Mouse (Mus musculus): ENCODE measurements around the gene Med13l. TPM values are rescaled to one million over a fixed set of nuclear protein-coding genes. Genes with fewer than 3 reads are reported as not detected.

The Med13l gene
- total and polyA plus RNA-seq, 3 experiments: 2.0 to 11.0 (median 10.1) TPM

DNA sequence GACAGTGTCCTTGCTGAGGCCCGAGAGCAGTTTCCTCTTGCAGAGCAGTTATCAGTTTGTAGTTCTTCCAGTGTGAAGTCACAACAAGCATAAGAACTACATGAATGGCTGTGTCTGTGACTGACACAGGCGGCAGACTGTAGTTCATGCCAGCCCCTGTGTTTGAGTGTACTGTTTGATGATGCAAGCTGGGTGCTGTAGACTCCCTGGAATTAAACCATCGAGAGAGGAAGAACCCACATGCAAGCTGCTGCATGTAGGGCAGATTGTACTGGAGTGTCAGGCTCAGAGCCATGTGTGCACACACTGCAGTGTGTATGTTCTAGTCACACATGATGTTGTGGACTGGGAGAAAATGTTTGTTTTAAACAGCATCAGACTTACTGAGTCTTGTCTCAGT lies 192.4 kb downstream of the Med13l start:
- Histone ChIP-seq H3K9ac (ENCODE audit: insufficient read depth, low read depth) (no peak overlapping the region), H3K36me3 (replicated peaks in 1 of 2; ENCODE audit: control insufficient read depth in 1 of 2, insufficient read depth in 1 of 2, low read length in 1 of 2) (peaks cover 90 to 100% of the 10 kb centered on the region in 2 experiments), H3K9me3 (replicated peaks; ENCODE audit: low read length) (no peaks in the 10 kb centered on the region), H3K4me1 (ENCODE audit: control insufficient read depth in 1 of 2, insufficient read depth in 2 of 2) (no peaks in the 10 kb centered on the region), H3K27me3 (replicated peaks) (no peaks in the 10 kb centered on the region), H3K27ac (ENCODE audit: insufficient read depth, low read depth) (no peak overlapping the region), H3K4me3 (replicated peaks in 1 of 3; ENCODE audit: low read depth in 2 of 3, low read length in 2 of 3, poor library complexity in 1 of 3) (no peak overlapping the region), H3K4me2 (ENCODE audit: insufficient read depth, low read depth, poor library complexity, severe bottlenecking) (no peak overlapping the region), H3K79me2 (replicated peaks; ENCODE audit: control insufficient read depth, extremely low read depth, insufficient read depth, poor library complexity, severe bottlenecking) (no peaks in the 10 kb centered on the region)
- no peak for DNase-seq (ENCODE audit: extremely low read depth)
- TF ChIP-seq TCF12 (IDR thresholded peaks at IDR 0.05; ENCODE audit: low read depth, low read length): no peak
- TF ChIP-seq MYC (IDR thresholded peaks at IDR 0.05; ENCODE audit: low read depth, low read length): no peak
- TF ChIP-seq MAFK (IDR thresholded peaks at IDR 0.05; ENCODE audit: insufficient replicate concordance, low read length): no peak
- no peak for TF ChIP-seq UBTF (IDR thresholded peaks at IDR 0.05; ENCODE audit: low read depth, low read length)
- no peak for TF ChIP-seq USF1 (IDR thresholded peaks at IDR 0.05; ENCODE audit: low read depth, low read length)
- TF ChIP-seq BHLHE40 (IDR thresholded peaks at IDR 0.05; ENCODE audit: low read depth, low read length): no peak
- no peak for TF ChIP-seq ZNF384 (IDR thresholded peaks at IDR 0.05; ENCODE audit: low read depth, low read length)
- no peak for TF ChIP-seq ELF1 (IDR thresholded peaks at IDR 0.05; ENCODE audit: low read depth, low read length)
- TF ChIP-seq IRF4 (IDR thresholded peaks at IDR 0.05; ENCODE audit: low read depth, low read length): no peak
- no peak for TF ChIP-seq KAT2A (IDR thresholded peaks at IDR 0.05; ENCODE audit: insufficient replicate concordance, low read length)
- TF ChIP-seq RAD21 (IDR thresholded peaks at IDR 0.05; ENCODE audit: low read depth, low read length): no peak
- TF ChIP-seq JUN (IDR thresholded peaks at IDR 0.05; ENCODE audit: insufficient read depth, low read depth, low read length): no peak
- no peak for TF ChIP-seq HCFC1 (IDR thresholded peaks at IDR 0.05; ENCODE audit: low read depth, low read length)
- TF ChIP-seq PAX5 (IDR thresholded peaks at IDR 0.05; ENCODE audit: low read length): no peak
- no peak for TF ChIP-seq JUND (conservative IDR thresholded peaks at IDR 0.05; ENCODE audit: low read depth, low read length)
- dilution Hi-C loops (cut with MboI; ENCODE audit: extremely low pct_ligation_motif_present, extremely low pct_unique_long_range_greater_than_20kb, low sequenced_read_pairs) (no loop called here), in situ Hi-C loops (cut with MboI; ENCODE audit: low pct_ligation_motif_present, low pct_unique_long_range_greater_than_20kb, low sequenced_read_pairs) (no loop called here)

DNA sequence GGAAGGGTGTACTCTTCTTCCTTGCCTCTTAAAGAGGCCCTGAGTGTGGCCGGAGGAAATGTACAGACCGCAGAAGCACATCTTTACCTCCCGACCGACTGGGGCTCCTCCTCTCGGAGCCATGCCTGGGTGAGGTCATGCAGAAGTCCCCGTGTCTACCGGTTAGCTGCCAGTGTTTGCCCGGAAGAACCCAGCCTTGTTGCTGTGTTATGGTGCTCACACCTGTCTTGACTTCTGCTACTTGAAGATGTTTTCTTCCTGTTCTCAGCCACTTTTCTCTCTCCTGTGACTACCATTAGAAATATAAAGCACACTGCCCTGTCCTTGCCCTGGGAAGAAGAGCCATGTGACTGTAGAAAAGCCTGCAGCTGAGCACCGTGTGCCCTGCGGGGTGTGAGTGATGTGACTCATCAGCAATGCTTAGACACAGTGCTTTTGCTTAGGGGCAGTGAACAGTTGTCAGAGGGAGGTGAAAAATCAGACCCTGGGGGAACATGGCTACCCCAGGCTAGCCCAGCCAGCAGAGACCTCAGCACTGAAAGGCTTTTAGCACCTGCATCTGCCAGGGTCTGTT lies 193.1 kb downstream of the Med13l start:
- DNase-seq (ENCODE audit: extremely low read depth): no peak
- no peaks in the 10 kb centered on the region for H3K9me3 ChIP-seq (replicated peaks; ENCODE audit: low read length)
- dilution Hi-C loops (cut with MboI; ENCODE audit: extremely low pct_ligation_motif_present, extremely low pct_unique_long_range_greater_than_20kb, low sequenced_read_pairs) (no loop called here), in situ Hi-C loops (cut with MboI; ENCODE audit: low pct_ligation_motif_present, low pct_unique_long_range_greater_than_20kb, low sequenced_read_pairs) (no loop called here)
- no peak overlapping the region for H3K9ac ChIP-seq (ENCODE audit: insufficient read depth, low read depth)
- H3K27ac ChIP-seq (ENCODE audit: insufficient read depth, low read depth): no peak overlapping the region
- H3K4me2 ChIP-seq (ENCODE audit: insufficient read depth, low read depth, poor library complexity, severe bottlenecking): no peak overlapping the region
- H3K27me3 ChIP-seq (replicated peaks): no peaks in the 10 kb centered on the region
- H3K36me3 ChIP-seq (replicated peaks in 1 of 2; ENCODE audit: control insufficient read depth in 1 of 2, insufficient read depth in 1 of 2, low read length in 1 of 2): peaks cover 87 to 100% of the 10 kb centered on the region in 2 experiments
- no peaks in the 10 kb centered on the region for H3K4me1 ChIP-seq (ENCODE audit: control insufficient read depth in 1 of 2, insufficient read depth in 2 of 2)
- no peaks in the 10 kb centered on the region for H3K79me2 ChIP-seq (replicated peaks; ENCODE audit: control insufficient read depth, extremely low read depth, insufficient read depth, poor library complexity, severe bottlenecking)
- no peak overlapping the region for H3K4me3 ChIP-seq (replicated peaks in 1 of 3; ENCODE audit: low read depth in 2 of 3, low read length in 2 of 3, poor library complexity in 1 of 3)
- TF ChIP-seq MXI1 (IDR thresholded peaks at IDR 0.05; ENCODE audit: low read depth, low read length): no peak
- no peak for TF ChIP-seq ZMIZ1 (IDR thresholded peaks at IDR 0.05; ENCODE audit: low read depth, low read length)
- TF ChIP-seq CHD1 (IDR thresholded peaks at IDR 0.05; ENCODE audit: low read depth, low read length): no peak
- TF ChIP-seq PAX5 (IDR thresholded peaks at IDR 0.05; ENCODE audit: low read length): no peak
